Mouse (Mus musculus): ENCODE data around the gene Med13l.

DNA sequence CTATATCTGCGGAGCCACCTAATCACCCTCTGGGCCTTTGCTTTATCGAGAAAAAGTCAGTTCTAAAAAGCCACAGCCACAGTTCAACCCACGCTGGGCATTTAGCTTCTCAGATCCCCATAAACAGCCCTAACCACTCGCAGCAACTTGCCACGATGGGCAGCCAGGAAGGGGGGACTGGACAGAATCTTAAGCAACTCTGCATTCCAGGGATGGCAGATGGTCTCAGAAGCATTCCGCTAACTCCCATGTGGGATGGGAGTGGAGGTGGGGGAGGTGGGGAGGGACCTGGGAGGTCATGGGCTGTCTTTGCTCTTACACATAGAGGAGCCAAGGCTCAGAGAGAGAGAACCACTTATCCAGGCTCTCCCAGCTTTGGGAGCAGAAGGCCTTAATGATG, 44.0 kb upstream of the Med13l start:
- no peak for TF ChIP-seq CTCF (IDR thresholded peaks at IDR 0.05; ENCODE audit: borderline replicate concordance, control insufficient read depth, extremely low read depth, insufficient read depth, low read length, poor library complexity)
- TF ChIP-seq POLR2A (IDR thresholded peaks at IDR 0.05; ENCODE audit: control insufficient read depth, extremely low read depth, insufficient read depth, low read length, poor library complexity), result no peak
